Mouse (Mus musculus) liver, embryonic 14.5 days (tissue): Measurements from ENCODE around the gene Mapk7. TPM values are rescaled to one million over a fixed set of nuclear protein-coding genes. Genes with fewer than 3 reads are reported as not detected.

Experiments used
- ATAC-seq: fragments of 200-750 bp; cut with Nextera tagmentation; 2 replicates; pipeline ENCODE4 v1.8.0; 2017; ENCODE audit warnings: moderate number of reproducible peaks, mild to moderate bottlenecking, moderate library complexity; ENCODE audit not compliant: insufficient read depth
- DNase-seq, 3 experiments: peaks; one replicate each; pipeline ENCODE4 v3.0.0-alpha.2; 2012 to 2013; ENCODE audit warnings: low read depth in 3 of 3, low spot score in 3 of 3
- H3K27ac ChIP-seq: fragments of 300-500 bp; sonication (generic); 2 replicates; pipeline ENCODE4 v1.5.1; 2014; ENCODE audit warnings: moderate library complexity, mild to moderate bottlenecking, control low read depth, inconsistent platforms
- H3K27me3 ChIP-seq: fragments of 300-500 bp; sonication (generic); 2 replicates; pipeline ENCODE4 v1.6.1; 2014; ENCODE audit warnings: mild to moderate bottlenecking, low read length, moderate library complexity; ENCODE audit not compliant: control insufficient read depth, insufficient read depth
- H3K36me3 ChIP-seq: fragments of 300-500 bp; sonication (generic); replicated peaks from 2 replicates; pipeline ENCODE4 v1.6.1; 2014; ENCODE audit warnings: low read depth; ENCODE audit not compliant: control insufficient read depth, insufficient read depth
- H3K4me1 ChIP-seq, 2 experiments: fragments of 200-500 bp in 1 of 2; fragments of 300-500 bp in 1 of 2; sonication (generic) in 1 of 2; replicated peaks; 2 replicates each; pipeline ENCODE4 v1.6.1; 2012 to 2014; ENCODE audit warnings: antibody characterized with exemption in 1 of 2, inconsistent platforms in 1 of 2, low read length in 1 of 2; ENCODE audit not compliant: control insufficient read depth in 2 of 2, insufficient read depth in 2 of 2
- H3K4me2 ChIP-seq: fragments of 300-500 bp; sonication (generic); 2 replicates; pipeline ENCODE4 v1.6.1; 2014; ENCODE audit warnings: low read depth, mild to moderate bottlenecking, control low read depth, moderate library complexity
- H3K4me3 ChIP-seq, 2 experiments: fragments of 200-500 bp in 1 of 2; fragments of 300-500 bp in 1 of 2; sonication (generic) in 1 of 2; 2 replicates each; pipeline ENCODE4 v1.5.1; 2012 to 2014; ENCODE audit warnings: low read depth in 2 of 2, low read length in 2 of 2, mild to moderate bottlenecking in 2 of 2, control low read depth in 1 of 2, inconsistent platforms in 1 of 2, moderate library complexity in 1 of 2; ENCODE audit not compliant: insufficient read depth in 1 of 2
- H3K9ac ChIP-seq: fragments of 300-500 bp; sonication (generic); replicated peaks from 2 replicates; pipeline ENCODE4 v1.6.1; 2014; ENCODE audit warnings: mild to moderate bottlenecking, control low read depth, moderate library complexity
- H3K9me3 ChIP-seq: fragments of 300-500 bp; sonication (generic); 2 replicates; pipeline ENCODE4 v1.6.1; 2016; ENCODE audit warnings: low read length, mixed read lengths; ENCODE audit not compliant: control insufficient read depth
- CTCF ChIP-seq: IDR thresholded peaks from 2 replicates; pipeline ENCODE4 v1.5.1; 2016; ENCODE audit warnings: antibody characterized with exemption, low read depth, control low read depth
- EP300 ChIP-seq: IDR thresholded peaks from 2 replicates; pipeline ENCODE4 v1.6.1; 2016; ENCODE audit warnings: antibody characterized with exemption, low read depth
- WGBS: fragments of 180-500 bp; shearing (Covaris S2); extraction: QIAGEN DNeasy Blood & Tissue Kit; methylation state at CpG from one replicate; pipeline ENCODE4 v1.1.7; 2014; ENCODE audit not compliant: insufficient replicate concordance; 5-methylcytosine and 5-hydroxymethylcytosine counted together
- polyA plus RNA-seq, 2 experiments: library from polyadenylated mRNA; depleted of rRNA in 1 of 2; stranded (reverse) in 1 of 2; unstranded in 1 of 2; fragments of >200 nt; fragmentation: Nextera tagmentation in 1 of 2; extraction: Ambion mirVana in 1 of 2; gene quantifications; 2 replicates each; pipeline versions ENCODE4 v1.2.1 to v1.2.3; 2012 to 2014

Gene Mapk7
- polyA plus RNA-seq, 2 experiments: 4.8 to 6.4 TPM

DNA sequence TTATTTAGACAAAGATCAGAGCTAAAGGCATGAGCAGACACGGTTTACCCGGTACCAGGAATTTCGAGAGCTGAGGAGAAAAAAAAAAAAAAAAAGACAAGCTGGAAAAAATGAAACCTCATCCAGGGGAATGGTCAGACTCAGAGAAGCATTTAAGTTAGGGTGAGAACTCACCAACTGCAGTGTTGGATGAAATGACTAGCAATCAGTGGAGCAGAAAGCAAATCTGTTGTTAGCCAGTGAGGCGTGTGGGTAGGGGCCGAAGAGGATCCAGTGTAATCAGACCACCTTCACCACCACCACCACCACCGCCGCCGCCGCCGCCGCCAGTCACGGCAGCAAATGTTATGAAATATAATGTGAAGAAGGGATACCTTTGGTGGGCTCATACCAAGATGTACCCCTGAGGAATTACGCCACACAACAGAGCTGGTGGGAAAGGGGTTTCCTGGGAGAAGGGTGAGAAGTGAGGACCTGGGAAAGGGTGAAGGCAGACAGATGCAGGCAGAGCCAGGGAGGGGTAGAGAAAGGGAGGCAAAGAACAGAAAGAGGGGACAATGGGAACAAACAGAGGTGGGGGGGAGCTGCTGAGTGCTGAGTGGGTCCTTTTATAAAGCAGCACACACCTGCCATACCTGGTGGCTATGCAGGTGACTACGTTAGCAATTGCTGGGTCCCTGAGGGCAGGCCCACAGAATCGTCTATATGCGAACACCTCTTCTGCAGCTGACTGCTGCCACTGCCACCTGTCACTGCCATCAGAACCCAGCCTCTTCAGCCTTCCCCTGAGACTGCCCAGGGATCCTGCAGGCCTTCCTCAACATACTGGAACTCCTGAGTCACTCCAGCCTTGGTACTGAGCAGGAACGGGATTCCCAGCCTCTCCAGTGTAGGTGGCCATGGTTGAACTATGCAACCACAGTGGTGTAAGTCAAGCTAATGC lies 16.4 kb downstream of the Mapk7 start:
- ATAC-seq (no peak), DNase-seq (no peak)
- H3K4me3 ChIP-seq: no peak overlapping the region
- no peak overlapping the region for H3K4me2 ChIP-seq
- H3K9me3 ChIP-seq: no peaks in the 10 kb centered on the region
- H3K27me3 ChIP-seq: no peaks in the 10 kb centered on the region
- no peaks in the 10 kb centered on the region for H3K4me1 ChIP-seq
- H3K9ac ChIP-seq: no peak overlapping the region
- no peaks in the 10 kb centered on the region for H3K36me3 ChIP-seq
- H3K27ac ChIP-seq: no peak overlapping the region
- 61% methylated on average over 17 of the region's 17 CpGs for WGBS
- TF ChIP-seq EP300: no peak
- TF ChIP-seq CTCF: no peak

DNA sequence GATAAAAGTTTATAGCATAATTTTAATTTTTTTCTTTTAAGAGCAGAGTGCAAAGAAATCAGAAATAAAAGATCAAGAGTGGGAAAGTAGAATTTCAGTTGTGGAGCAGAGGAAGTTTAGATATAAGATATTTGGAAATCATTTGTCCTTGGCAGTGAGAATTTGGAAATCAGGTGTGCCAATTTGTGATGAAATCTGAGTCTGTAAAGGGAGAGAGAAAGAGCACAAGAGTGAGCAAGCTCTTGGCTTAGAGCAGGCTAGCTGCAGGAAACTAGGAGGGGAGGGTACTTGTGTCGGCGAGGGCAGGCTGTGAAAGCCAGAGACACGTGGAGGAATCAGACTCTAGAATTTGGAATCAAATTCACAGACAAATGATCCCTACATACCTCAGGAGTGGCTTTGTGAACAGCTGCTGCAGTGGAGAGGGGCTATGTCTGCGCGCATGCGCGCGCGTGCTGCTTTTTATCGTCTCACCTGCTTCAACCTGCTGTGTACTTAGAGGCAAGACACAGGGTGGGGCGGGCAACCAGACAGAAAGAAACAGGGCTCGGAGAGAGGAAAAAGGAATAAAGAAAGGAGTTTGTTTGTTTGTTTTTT lies 17.3 kb downstream of the Mapk7 start:
- H3K4me3 ChIP-seq: no peak overlapping the region
- no peak for ATAC-seq
- H3K4me2 ChIP-seq: no peak overlapping the region
- no peaks in the 10 kb centered on the region for H3K4me1 ChIP-seq
- no peaks in the 10 kb centered on the region for H3K9me3 ChIP-seq
- no peak overlapping the region for H3K9ac ChIP-seq
- no peak overlapping the region for H3K27ac ChIP-seq
- TF ChIP-seq CTCF: no peak
- TF ChIP-seq EP300: no peak
- no peaks in the 10 kb centered on the region for H3K27me3 ChIP-seq
- no peak for DNase-seq
- 55% methylated on average over 12 of the region's 12 CpGs for WGBS
- H3K36me3 ChIP-seq: no peaks in the 10 kb centered on the region

DNA sequence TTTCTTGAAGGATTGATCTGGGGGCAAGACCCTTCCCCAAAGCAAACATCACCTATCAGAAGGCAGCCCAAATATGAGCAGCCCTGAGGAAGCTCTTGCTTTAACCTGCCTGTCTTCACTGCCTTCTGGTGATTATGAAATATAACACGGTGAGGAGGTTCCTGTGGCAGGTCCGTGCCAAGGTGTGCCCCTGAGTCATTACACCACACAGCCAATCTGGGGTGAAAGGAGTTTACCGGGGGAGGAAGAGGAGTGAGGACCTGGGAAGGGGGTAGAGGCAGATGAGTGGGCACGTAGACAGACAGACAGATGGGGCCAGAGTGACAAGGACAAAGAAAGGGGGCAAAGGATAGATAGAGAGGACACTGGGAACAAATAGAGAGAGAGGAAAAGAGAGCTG lies 20.6 kb downstream of the Mapk7 start:
- no peak overlapping the region for H3K9ac ChIP-seq
- DNase-seq: no peak
- H3K9me3 ChIP-seq: no peaks in the 10 kb centered on the region
- H3K4me3 ChIP-seq: no peak overlapping the region
- no peaks in the 10 kb centered on the region for H3K27me3 ChIP-seq
- no peak overlapping the region for H3K4me2 ChIP-seq
- TF ChIP-seq EP300 (no peak), CTCF (no peak)
- no peak for ATAC-seq
- peaks cover 0 to 4% of the 10 kb centered on the region in 2 experiments; a peak in 2 of 4 replicates for H3K4me1 ChIP-seq
- no peak overlapping the region for H3K27ac ChIP-seq
- WGBS: 56% methylated on average over 4 of the region's 4 CpGs
- no peaks in the 10 kb centered on the region for H3K36me3 ChIP-seq

DNA sequence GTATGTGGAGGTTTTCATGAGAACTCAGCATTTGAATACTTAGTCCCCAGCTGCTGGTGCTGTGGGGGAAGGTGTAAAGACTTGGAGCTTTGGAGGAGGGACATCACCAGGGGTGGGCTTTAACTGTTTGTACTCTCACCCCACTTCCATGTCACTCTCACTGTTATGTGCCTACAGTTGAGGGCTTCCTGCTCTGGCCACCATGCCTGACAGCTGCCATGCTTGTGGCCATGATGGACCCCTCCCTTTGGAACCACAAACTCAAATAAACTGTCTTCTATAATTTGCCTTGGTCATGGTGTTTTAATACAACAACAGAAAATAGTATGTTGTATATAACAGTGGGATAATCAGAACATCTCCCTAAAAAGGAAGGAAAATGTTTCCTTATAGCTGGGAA lies 23.3 kb downstream of the Mapk7 start:
- no peak overlapping the region for H3K4me2 ChIP-seq
- DNase-seq: no peak
- H3K36me3 ChIP-seq: no peaks in the 10 kb centered on the region
- ATAC-seq: no peak
- no peak overlapping the region for H3K27ac ChIP-seq
- peaks cover 0 to 4% of the 10 kb centered on the region in 2 experiments; a peak in 2 of 4 replicates for H3K4me1 ChIP-seq
- TF ChIP-seq EP300: no peak
- TF ChIP-seq CTCF: no peak
- no peaks in the 10 kb centered on the region for H3K9me3 ChIP-seq
- no peaks in the 10 kb centered on the region for H3K27me3 ChIP-seq
- H3K4me3 ChIP-seq: no peak overlapping the region
- no peak overlapping the region for H3K9ac ChIP-seq

DNA sequence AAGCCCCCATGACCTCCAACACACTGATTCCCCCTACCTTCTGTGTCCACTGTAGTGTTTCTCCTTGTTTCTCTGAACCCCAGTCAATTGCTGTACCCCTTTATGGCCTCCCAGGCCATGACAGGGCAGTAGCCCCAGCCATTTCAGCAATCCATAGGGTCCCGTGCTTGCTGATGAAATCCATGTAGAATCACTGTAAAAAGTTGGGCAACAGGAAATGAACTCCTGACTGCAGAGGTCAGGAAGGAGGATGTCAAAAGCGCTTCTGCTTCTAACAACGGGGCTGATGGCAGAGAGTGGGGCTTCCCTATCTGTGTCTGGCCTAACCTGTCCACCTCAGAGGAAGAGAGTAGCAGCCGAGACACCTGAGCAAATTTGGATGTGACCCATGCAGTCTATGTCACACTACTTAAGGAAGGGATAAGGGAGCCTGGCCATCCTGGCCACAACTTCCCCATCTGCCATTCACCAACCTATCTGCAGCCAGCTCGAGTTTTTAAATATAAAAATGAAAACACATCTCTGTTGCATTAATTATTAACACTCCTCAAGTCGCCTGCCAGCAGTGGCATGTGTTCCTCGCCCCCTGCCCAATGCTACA lies 24.8 kb downstream of the Mapk7 start:
- ATAC-seq (no peak), DNase-seq (peak in 1 of 3 experiments; percentile 14)
- TF ChIP-seq CTCF (no peak), EP300 (no peak)
- no peaks in the 10 kb centered on the region for H3K9me3 ChIP-seq
- 26% methylated on average over 7 of the region's 7 CpGs for WGBS
- no peak overlapping the region for H3K4me2 ChIP-seq
- H3K27ac ChIP-seq: no peak overlapping the region
- H3K27me3 ChIP-seq: no peaks in the 10 kb centered on the region
- no peaks in the 10 kb centered on the region for H3K36me3 ChIP-seq
- peaks cover 0 to 4% of the 10 kb centered on the region in 2 experiments; a peak in 2 of 4 replicates for H3K4me1 ChIP-seq
- no peak overlapping the region for H3K4me3 ChIP-seq
- H3K9ac ChIP-seq: no peak overlapping the region
